Mouse (Mus musculus) CD8-positive naive resting alpha-beta T cell, adult 2 months (primary cell): Measurements from ENCODE around the gene Sycn.

ENCODE experiments used
- DNase-seq, 2 experiments: peaks; one replicate each; pipeline ENCODE4 v3.0.0; 2022; ENCODE audit warnings: low read depth in 2 of 2, low spot score in 2 of 2

Gene Sycn

GRCm38 (mm10) chr7:28557708-28558107 lies 17.0 kb downstream of the Sycn start:
- peak in 1 of 2 experiments; percentile 27 for DNase-seq

DNA sequence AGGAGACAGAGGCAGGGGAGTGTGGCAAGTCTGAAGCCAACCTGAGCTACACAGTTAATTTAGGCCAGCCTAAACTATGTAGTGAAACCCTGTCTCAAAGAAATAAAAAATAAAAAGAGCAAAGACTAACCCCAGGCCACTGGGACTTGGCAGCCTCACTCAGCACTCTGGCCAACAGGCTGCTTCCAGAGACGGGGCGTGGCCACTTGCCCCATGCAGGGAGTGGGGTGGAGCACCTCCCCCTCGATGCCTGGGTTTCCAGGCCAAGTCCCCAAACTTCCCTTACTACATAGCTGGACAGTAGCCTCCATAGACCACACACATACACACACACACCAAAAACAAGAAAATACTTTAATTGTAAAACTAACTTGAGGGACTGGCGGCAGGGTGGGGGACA lies 17.8 kb downstream of the Sycn start:
- no peak for DNase-seq

DNA sequence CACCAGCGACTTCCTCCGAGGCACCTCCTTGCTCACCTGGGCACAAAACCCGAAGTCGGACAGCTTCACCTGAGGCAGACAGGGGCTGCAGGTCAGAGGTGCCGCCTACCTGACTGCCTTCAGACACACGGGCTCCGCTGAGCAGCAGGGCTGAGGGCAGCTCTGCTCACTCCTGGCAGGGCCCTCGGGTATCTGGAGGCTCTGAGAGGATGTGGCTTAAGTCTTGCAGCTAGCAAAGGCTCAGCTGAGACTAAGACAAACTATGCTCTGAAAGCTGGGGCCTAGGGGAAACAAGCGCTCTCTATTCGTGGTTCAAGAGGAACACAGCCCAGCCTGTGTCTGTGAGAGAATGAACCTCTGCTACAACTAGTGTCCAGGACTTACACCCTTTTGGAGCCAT lies 20.2 kb downstream of the Sycn start:
- DNase-seq: no peak

DNA sequence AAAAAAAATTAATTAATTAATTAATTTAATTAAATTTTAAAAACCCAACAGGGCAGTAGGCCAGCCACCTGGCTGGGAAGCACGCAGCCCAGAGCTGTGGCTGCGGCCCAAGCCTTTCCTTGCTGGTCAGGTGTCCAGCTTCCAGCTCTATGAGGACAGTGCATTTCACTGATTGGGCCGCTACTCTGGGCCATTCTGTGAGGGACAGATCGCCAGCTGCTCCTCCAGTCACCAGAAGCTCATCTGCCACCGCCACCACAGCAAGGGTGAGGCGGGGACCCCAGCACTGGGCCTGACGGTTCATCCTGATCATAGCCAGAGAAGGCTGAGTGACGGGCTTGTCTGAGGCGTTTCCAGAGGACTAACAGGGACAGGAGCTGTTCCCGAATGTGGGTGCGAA lies 21.3 kb downstream of the Sycn start:
- no peak for DNase-seq

DNA sequence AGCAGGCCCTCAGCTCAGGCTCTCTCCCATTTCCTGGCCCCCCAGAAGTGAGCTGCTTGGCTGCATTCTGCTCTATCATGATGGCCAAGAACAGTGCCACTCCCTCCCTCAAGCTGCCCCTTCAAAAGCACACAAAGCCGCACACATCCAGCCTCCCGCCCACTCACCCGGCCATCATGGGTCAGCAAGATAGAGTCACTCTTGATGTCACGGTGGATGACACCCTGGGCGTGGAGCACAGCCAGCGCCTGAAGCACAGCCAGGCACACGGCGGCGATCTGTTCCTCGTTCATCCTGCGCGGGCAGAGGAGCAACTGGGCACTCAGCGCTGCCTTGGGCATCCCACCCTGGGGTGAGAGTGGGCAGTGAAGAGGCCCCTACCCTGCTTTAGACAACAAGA lies 21.7 kb downstream of the Sycn start:
- DNase-seq: no peak

DNA sequence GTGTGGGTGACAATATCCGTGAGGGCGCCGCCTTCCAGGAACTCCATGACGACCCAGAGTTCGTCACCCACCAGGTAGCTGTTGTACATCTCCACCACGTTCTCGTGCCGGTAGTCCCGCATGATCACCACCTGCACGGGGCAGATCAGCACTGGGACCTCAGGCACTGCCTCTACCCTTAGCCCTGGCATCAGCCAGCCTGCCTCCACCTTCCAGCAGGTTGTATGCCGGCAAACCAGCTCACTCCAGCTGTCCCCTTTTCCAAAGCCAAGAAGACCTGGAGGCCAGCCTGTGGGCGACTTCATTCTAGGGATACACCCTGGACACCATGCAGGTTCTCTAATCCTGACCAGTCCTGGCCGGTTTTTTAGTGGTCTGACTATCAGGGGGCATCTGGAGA lies 22.3 kb downstream of the Sycn start:
- DNase-seq: no peak

DNA sequence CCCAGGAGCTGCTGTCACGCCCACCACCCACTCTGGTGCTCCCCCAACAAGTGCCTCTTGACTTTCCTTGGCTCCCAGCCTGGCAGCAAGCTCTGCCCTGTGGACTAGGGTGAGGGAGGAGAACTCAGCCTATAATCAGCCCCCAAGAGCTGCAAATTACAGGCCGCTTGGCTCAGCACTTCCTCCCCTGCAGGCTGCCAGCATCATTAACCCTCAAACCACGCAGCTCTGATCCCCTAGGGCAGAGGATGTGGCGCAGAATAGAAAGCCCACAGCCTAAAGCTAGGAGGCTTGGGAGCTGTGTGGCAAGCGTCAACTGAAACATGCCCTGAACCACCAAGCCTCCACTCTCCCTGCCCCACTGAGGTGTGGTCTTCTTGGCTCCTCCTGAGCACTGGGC lies 24.7 kb downstream of the Sycn start:
- peak; percentile 32 to 51 for DNase-seq

DNA sequence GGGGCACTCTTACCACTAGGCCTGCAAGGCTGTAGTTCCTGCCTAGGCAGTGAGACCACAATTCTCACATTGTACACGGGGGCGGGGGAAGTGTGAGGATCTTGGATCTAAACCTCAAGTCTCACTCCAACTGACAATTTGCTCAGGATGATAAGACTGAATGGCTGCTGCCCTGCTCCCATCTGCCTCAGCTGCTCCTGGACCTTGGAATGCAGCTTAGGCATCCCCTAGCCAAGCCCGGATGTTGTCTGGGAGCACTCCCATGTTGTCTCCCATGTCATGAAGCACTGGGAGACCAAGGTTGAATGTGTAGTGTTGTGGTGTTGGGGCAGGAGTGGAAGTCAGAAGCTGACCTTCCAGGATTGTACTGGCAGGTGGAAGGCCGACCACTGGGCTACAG lies 26.9 kb downstream of the Sycn start:
- DNase-seq: no peak

DNA sequence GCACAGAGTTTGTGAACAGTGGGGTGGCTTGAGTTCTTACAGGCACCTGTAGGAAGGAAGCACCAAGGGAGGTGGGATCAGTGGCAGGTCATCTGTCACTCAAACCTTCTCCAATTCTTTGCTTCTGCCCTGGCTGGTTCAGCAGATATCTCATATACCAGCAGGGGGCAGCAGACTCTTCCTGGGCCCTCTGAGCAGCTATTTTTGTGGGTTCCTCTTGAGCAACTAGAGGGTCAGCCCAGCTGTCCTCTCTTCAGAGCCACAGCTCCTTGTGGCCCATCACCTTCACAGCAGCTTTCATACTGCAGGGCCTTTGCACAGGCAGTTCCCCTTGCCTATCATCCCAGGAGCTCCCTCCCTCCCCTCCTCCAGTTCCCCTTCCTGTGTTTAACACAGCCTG lies 27.6 kb downstream of the Sycn start:
- peak; percentile 52 to 70 for DNase-seq

- DNase-seq: no peak
Observed at GRCm38 (mm10) chr7:28570291-28570981, 29.8 kb downstream of the Sycn start.

DNA sequence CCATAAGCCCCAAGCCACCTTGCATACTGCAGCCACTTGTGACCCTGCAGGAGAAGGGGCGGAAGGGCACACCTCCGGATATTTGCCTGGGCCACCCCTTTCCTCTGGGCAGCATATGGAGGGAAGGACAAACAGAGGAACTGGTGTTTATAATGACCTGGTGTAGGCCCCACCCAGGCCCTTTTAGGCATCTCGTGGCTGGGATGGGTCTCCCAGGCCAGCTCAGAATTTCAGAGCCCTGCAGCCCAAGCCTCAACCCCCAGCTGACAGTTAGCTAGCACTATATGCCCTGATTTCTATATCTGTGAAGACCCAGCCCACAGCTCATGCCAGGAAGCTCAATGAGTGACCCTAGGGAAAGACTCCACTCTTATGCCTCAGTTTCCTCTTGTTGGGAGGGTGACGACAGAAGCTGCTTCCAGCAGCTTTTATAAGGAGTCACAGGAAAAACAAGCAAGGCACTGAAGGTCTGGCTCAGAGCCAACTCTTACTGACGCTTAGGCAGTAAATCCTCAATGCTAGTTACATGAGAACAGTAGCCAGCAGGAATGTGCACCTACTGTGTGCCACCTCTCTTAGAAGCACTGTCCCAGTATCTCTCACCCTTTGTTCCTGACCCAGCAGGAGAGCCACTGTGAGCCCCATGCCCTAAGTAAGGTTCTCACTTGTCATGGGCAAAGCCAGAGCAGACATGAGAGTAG lies 30.4 kb downstream of the Sycn start:
- DNase-seq: no peak

- DNase-seq: no peak
Observed at GRCm38 (mm10) chr7:28572689-28573088, 32.0 kb downstream of the Sycn start.

GRCm38 (mm10) chr7:28573236-28573635 lies 32.6 kb downstream of the Sycn start:
- DNase-seq: no peak

DNA sequence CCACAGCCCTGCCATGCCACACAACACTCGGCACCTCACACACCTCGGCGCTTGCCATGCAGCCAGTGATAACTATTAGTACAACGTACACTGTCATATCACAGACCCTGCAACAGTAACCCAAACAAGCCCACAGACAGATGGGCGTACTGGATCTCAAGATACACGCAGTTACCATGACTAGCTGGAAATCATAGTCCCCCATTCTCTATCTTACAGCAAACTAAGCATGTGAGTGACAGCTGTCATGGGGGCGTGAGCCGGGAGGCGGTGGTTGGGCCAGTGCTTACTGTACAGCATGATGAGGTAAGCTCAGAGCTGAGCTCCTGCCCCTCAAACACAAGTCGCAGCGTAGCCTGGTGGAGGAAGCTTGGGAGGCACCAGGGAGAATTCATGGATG lies 34.9 kb downstream of the Sycn start:
- DNase-seq: no peak

- no peak for DNase-seq
Observed at GRCm38 (mm10) chr7:28576271-28576914, 35.7 kb downstream of the Sycn start.

DNA sequence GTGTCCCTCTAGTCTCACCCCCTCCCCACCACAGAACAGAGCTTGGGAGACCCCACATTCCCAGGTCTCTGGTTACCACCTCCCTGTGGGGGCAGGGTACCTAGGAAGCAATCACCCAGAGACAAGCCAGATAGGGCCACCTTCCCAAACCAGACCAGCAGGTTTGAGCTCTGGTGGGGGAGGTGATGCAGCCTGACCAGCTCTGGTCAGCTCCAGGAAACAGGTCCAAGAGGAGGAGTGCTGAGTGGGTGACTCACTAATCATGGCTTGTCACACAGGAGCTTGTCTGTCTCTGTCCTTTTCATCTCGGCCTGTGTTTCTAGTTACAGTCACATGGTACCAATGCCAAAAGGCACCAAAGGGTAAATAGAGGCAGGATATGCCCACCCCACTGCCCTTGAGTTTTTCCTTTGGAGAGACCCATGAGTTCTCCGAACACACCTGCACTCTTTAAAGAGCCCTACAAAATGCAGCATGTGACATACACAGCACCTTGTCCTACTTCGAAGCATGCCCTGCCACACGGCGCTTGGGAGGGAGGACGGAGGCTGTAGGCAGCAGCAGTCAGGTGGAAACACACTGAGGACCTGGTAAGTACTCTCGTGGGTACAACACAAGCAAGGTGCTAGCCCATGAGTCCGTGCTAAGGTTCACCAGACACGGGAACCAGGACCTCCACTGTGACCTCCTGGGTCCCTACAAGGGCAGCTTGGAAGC lies 37.3 kb downstream of the Sycn start:
- no peak for DNase-seq

DNA sequence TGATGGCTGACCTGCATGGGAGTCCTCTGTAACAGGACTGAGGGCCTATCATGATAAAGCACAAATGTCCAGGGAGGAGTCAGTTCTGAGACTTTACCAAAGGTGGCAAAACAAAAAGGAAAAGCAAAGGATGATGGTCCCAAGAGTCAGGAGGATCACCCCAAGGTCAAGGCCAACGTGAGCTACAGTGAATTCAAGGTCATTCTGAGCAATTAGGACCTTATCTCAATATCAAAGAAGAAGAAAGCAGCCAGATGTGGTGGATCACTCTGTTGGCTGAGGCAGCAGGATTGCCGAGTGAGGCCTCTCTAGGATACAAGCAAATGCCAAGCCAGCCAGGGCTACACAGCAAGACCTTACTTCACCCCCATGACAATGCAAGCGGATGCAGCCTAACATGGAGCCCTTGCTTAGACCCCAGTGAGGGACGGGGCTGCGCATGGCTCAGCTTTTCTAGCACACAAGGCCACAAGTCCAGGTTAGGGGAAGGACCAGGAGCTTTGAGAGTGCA lies 37.9 kb downstream of the Sycn start:
- DNase-seq: no peak

- DNase-seq: no peak
Observed at GRCm38 (mm10) chr7:28579826-28580225, 39.1 kb downstream of the Sycn start.

DNA sequence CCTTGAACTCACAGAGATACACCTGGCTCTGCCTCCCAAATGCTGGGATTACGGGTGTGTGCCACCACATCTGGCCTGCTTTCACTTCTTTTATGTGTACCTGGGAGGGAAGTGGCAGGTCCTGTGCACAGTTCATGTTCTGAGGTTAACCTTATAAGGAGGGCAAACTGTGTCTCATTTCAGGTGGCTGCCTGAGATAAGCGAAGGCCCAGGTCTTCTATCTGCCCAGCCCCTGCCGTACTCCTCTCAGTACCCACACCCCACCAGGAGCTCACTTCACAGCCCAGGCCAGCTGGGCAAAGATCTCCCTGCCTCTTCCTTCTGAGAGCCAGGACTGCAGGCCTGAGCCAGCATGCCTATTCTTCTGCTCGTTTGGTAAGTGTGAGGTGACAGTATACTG lies 41.0 kb downstream of the Sycn start:
- no peak for DNase-seq

- no peak for DNase-seq
Observed at GRCm38 (mm10) chr7:28582841-28583240, 42.2 kb downstream of the Sycn start.

DNA sequence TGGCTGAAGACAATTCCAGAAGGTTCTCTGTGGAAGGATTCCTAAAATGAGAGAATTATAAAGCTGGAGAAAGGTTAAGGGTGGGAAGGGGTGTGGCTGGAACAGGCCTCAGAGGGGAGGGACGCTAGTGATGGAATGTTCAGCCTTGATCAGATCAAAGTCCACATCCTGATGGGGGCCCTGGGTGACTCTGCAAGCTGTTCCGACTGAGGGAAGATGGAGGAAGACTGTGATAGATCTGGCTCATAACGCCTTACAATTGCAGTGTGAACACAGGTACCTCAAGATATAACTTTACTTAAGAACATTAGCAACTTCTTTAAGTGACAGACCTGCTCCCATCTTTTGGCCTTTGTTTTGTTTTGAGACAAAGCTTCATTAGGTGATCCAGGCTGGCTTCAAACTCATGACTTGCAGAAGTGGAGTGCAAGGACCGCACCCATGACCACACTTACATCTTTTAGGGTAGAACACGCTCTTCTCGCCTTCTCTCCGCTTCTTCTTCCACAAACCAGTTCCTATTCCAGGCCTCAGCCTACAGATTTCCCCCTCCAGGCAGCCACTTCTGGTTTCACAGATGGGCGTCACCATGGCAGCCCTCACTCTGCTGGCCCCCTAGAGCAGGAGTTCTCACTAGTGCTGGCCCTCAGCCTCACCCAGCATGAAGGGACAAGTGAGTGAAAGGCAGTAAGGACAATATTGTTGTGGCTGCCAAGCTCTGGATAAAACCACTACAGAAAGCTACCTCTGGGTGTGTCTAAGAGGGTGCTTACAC lies 43.1 kb downstream of the Sycn start:
- no peak for DNase-seq
